Mouse (Mus musculus): Measurements from ENCODE around the gene Ide. TPM values are rescaled to one million over a fixed set of nuclear protein-coding genes. Genes with fewer than 3 reads are reported as not detected.

Ide gene
- 10 to 100 TPM; 28.8 to 30.1 TPM for total RNA-seq (2023)

DNA sequence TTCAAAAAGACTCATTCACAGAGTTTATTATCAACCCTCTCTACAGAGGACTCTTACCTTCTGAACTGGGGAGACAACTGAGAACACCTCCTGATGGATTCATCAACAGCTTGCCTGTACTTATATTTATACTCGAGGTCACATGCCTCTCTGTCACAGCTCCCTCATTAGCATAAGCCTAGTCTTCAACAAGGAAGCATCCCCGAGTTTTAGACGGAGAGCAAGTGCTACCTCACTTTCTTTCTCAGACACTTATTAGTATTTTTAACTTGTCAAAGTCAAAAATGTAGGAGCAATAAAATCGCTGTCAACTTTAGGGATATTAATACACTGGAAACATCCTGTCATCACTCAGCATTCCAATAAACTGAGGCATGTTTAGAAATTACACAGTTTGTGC, at the start of gene Ide:
TSS of gene Ide (minus strand) at position 101 of the 400 bp plus-strand sequence.

GRCm38 (mm10) chr19:37375755-37376615, 38.3 kb upstream of the Ide start, which contains the start of gene Kif11:
Kif11 (plus strand) TSS chr19:37376403.

Other genes starting within 250 kb of the Ide start
- gene March5, start 130.3 kb downstream of the Ide start, total RNA-seq (2023), result 10 to 100 TPM; 76.0 to 82.5 TPM
- 1 to 10 TPM; 9.0 to 9.2 TPM for gene Cpeb3, start 129.3 kb downstream of the Ide start, total RNA-seq (2023)
- 1 to 10 TPM; 1.3 to 1.6 TPM for gene Kif11, start 38.6 kb upstream of the Ide start, total RNA-seq (2023)
- 10 to 100 TPM; 50.4 to 51.2 TPM for gene Hhex, start 97.0 kb upstream of the Ide start, total RNA-seq (2023)
- 10 to 100 TPM; 49.5 to 51.6 TPM for gene Exoc6, start 212.6 kb upstream of the Ide start, total RNA-seq (2023)